Mouse (Mus musculus): ENCODE results near the gene Dcps.

GRCm38 (mm10) chr9:35092904-35093303 is 83.0 kb downstream of the Dcps start:
- TF ChIP-seq CTCF (IDR thresholded peaks at IDR 0.05; ENCODE audit: low read depth, low read length) (no peak), POLR2A (IDR thresholded peaks at IDR 0.05; ENCODE audit: extremely low read depth, insufficient read depth, low read length) (no peak)

Data from liver, adult 2 months (tissue).